Comparison of ENCODE assay signal across 16 mouse cellular contexts in the genomic region with DNA sequence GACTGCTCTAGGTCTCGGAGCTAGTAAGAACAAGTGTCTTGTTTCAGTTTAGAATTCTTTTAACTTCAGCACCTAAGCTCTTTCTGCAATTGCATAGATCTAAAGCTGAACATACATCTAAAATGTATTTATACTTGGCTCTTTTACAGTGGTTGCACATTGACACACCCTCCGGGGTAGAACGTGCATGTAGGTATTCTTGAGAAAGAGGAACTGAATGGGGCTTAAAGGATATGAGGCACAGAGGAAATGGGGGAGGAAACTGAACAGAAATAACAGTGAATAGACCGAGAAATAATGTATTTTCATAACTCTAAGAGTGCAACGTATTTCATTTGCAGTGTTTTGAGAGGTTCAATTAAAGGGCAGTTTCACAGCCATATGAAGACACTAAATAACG. TPM values are rescaled to one million over a fixed set of nuclear protein-coding genes. Genes with fewer than 3 reads are reported as not detected.
DNase-seq lines count a peak whose midpoint lies in the region; ATAC-seq and TF ChIP-seq lines count a peak whose summit lies in the region.
"Had no signal": no experiment of that assay in that cellular context is flagged by ENCODE, and none has a peak within 500 bp of the region (broad histone marks: within the 10 kb centered on the region; RNA-seq: fewer than 3 reads in every experiment).

No protein-coding gene starts in this region.

- no peak for TF ChIP-seq EP300 in liver, postnatal 0 days (IDR thresholded peaks at IDR 0.05; ENCODE audit: low read depth)

- peaks cover 24% of the 10 kb centered on the region for H3K4me1 ChIP-seq in liver, postnatal 0 days (ENCODE audit: insufficient read depth)
- peaks cover 23% of the 10 kb centered on the region for H3K4me1 ChIP-seq in embryonic facial prominence, embryonic 10.5 days

- no peak overlapping the region for H3K9ac ChIP-seq in liver, postnatal 0 days (replicated peaks)
- H3K9ac ChIP-seq: embryonic facial prominence, embryonic 12.5 days; forebrain, embryonic 15.5 days; stomach, embryonic 15.5 days had no signal

- H3K9me3 ChIP-seq in liver, postnatal 0 days (ENCODE audit: low read length) = no peaks in the 10 kb centered on the region
- no peaks in the 10 kb centered on the region for H3K9me3 ChIP-seq in embryonic facial prominence, embryonic 10.5 days
- H3K9me3 ChIP-seq: embryonic facial prominence, embryonic 12.5 days; forebrain, embryonic 15.5 days; stomach, embryonic 15.5 days had no signal

- TF ChIP-seq CTCF in layer of hippocampus, adult 2 months (conservative IDR thresholded peaks at IDR 0.05) = no peak
- TF ChIP-seq CTCF in liver, postnatal 0 days (IDR thresholded peaks at IDR 0.05; ENCODE audit: low read depth) = no peak

- DNase-seq in layer of hippocampus, adult 2 months (ENCODE audit: low spot score in 2 of 2) = no peak
- no peak for DNase-seq in layer of hippocampus, adult 9-10 months (ENCODE audit: low spot score)
- peak; percentile 63 to 68 for DNase-seq in B cell, adult 2 months
- peak; percentile 79 for DNase-seq in MEL-GATA-1-ER (ENCODE audit: extremely low read depth, low read depth)
- no peak for DNase-seq in liver, postnatal 0 days
- no peak for DNase-seq in left cerebral cortex, adult 11 months (ENCODE audit: low spot score)
- DNase-seq in embryonic facial prominence, embryonic 10.5 days (ENCODE audit: low spot score) = no peak
- DNase-seq: adrenal gland, postnatal 14 days; cerebellum, adult 11 months; layer of hippocampus, adult 9-11 months; lung, adult 2 months had no signal

- WGBS in liver, postnatal 0 days (ENCODE audit: insufficient replicate concordance) = 29% methylated on average over 6 of the region's 6 CpGs
- WGBS in embryonic facial prominence, embryonic 10.5 days = 86% methylated on average over 6 of the region's 6 CpGs

- peak overlapping the region; percentile 80 for H3K4me2 ChIP-seq in liver, postnatal 0 days (ENCODE audit: low read depth, low read length)
- H3K4me2 ChIP-seq: embryonic facial prominence, embryonic 12.5 days; forebrain, embryonic 15.5 days had no signal

- H3K27me3 ChIP-seq in liver, postnatal 0 days (ENCODE audit: insufficient read depth, low read length) = no peaks in the 10 kb centered on the region
- H3K27me3 ChIP-seq in embryonic facial prominence, embryonic 10.5 days (replicated peaks; ENCODE audit: low read depth, poor library complexity, severe bottlenecking) = peaks cover 9% of the 10 kb centered on the region
- H3K27me3 ChIP-seq: embryonic facial prominence, embryonic 12.5 days; forebrain, embryonic 15.5 days; stomach, embryonic 15.5 days had no signal

- no peak for ATAC-seq in liver, postnatal 0 days
- no peak for ATAC-seq in erythroid progenitor cell, adult 5-6 weeks (replicated peaks; ENCODE audit: low FRiP score, poor library complexity, severe bottlenecking)
- ATAC-seq: forebrain, embryonic 15.5 days had no signal

- H3K36me3 ChIP-seq in liver, postnatal 0 days (replicated peaks; ENCODE audit: insufficient read depth, low read length) = no peaks in the 10 kb centered on the region; the same call in 1 of the 2 replicates
- no peaks in the 10 kb centered on the region for H3K36me3 ChIP-seq in embryonic facial prominence, embryonic 10.5 days (replicated peaks)
- H3K36me3 ChIP-seq: embryonic facial prominence, embryonic 12.5 days; forebrain, embryonic 15.5 days; stomach, embryonic 15.5 days had no signal

- H3K4me3 ChIP-seq in layer of hippocampus, adult 2 months = peak overlapping the region; percentile 26; the same call in 1 of the 2 replicates
- 0 out of 2 replicates have a peak overlapping the region, but pooled peaks have one; percentile 9 for H3K4me3 ChIP-seq in liver, postnatal 0 days (ENCODE audit: low read depth, low read length)
- no peak overlapping the region for H3K4me3 ChIP-seq in embryonic facial prominence, embryonic 10.5 days
- H3K4me3 ChIP-seq: embryonic facial prominence, embryonic 12.5 days; forebrain, embryonic 15.5 days; stomach, embryonic 15.5 days had no signal

- H3K27ac ChIP-seq in layer of hippocampus, adult 2 months = peak overlapping the region; percentile 39; the same call in 1 of the 2 replicates
- H3K27ac ChIP-seq in liver, postnatal 0 days (ENCODE audit: low read depth) = no peak overlapping the region
- no peak overlapping the region for H3K27ac ChIP-seq in embryonic facial prominence, embryonic 10.5 days (replicated peaks)
- H3K27ac ChIP-seq: embryonic facial prominence, embryonic 12.5 days; forebrain, embryonic 15.5 days; stomach, embryonic 15.5 days had no signal

RNA-seq across cellular contexts. Expression of gene Gm3625, which starts 2.3 kb away (rescaled TPM):
- total RNA-seq in layer of hippocampus, adult 2 months (2021) = not detected
- polyA plus RNA-seq in liver, postnatal 0 days (2015; fragmentation: Nextera tagmentation; extraction: Ambion mirVana) = not detected in 2 replicates
- total RNA-seq in erythroid progenitor cell, adult 5-6 weeks (2015; ENCODE audit: low replicate concordance) = not detected in 2 replicates
- total RNA-seq in erythroid progenitor cell, adult 5-6 weeks (2017; ENCODE audit: low replicate concordance) = not detected in 2 replicates
- polyA plus RNA-seq in embryonic facial prominence, embryonic 10.5 days (2016; fragmentation: Nextera tagmentation; extraction: Ambion mirVana) = not detected in 2 replicates
- total RNA-seq: adrenal gland, postnatal 14 days had no signal
- polyA plus RNA-seq: embryonic facial prominence, embryonic 12.5 days; forebrain, embryonic 15.5 days; intestine, embryonic 14.5 days; lung, adult 2 months; stomach, embryonic 15.5 days had no signal

RNA-seq across cellular contexts. Expression of gene Itsn2, which starts 2.6 kb away (rescaled TPM):
- 100 to 1,000 TPM in 1 of 2 experiments, 10 to 100 TPM in 1; 88.6 to 101 TPM for total RNA-seq in layer of hippocampus, adult 2 months (2021)
- 15.3 and 17.5 TPM in 2 replicates for polyA plus RNA-seq in liver, postnatal 0 days (2015; fragmentation: Nextera tagmentation; extraction: Ambion mirVana)
- total RNA-seq in erythroid progenitor cell, adult 5-6 weeks (2015; ENCODE audit: low replicate concordance) = 49.5 and 71.7 TPM in 2 replicates
- 49.2 and 64.0 TPM in 2 replicates for total RNA-seq in erythroid progenitor cell, adult 5-6 weeks (2017; ENCODE audit: low replicate concordance)
- polyA plus RNA-seq in embryonic facial prominence, embryonic 10.5 days (2016; fragmentation: Nextera tagmentation; extraction: Ambion mirVana) = 17.6 and 17.9 TPM in 2 replicates

Comparison
In these comparisons a context has a peak if more than half of its experiments do, and no peak if none do; other contexts are left out.
1. DNase-seq: peak in B cell, adult 2 months (2 of 2) and MEL-GATA-1-ER (single experiment); none in layer of hippocampus, adult 2 months (0 of 2), layer of hippocampus, adult 9-10 months (single experiment), liver, postnatal 0 days (single experiment), left cerebral cortex, adult 11 months (single experiment) and embryonic facial prominence, embryonic 10.5 days (single experiment).